Mouse (Mus musculus): ENCODE measurements around the gene Igsf6. TPM values are rescaled to one million over a fixed set of nuclear protein-coding genes. Genes with fewer than 3 reads are reported as not detected.
A peak's percentile ranks its signal among the peaks of the same experiment; 100 is the strongest.

The Igsf6 gene
- polyA plus RNA-seq, 1 experiment from 2014 or later, result 1.5 TPM

DNA sequence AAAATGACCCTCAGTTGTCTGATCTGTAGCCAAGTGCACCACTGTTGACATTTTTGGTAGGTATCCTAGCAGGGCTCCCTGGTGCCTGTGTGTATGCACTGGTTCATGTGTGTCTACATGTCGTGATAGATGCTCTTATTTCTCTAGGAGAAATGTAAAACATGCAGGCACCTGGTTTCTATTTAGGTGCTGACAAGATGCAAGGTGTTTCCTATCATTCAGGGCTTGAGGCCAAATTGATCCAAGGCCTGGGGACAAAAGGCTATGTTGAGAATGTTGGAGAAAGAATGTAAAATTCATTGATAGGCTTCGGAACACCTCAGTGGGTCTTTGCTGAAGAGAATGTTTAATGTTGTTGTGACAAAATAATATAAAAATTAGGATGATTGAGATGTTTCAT lies 7.4 kb upstream of the Igsf6 start:
- 84% methylated on average over 2 of the region's 2 CpGs for WGBS
- H3K4me1 ChIP-seq (replicated peaks), result peaks cover 18% of the 10 kb centered on the region
- no peaks in the 10 kb centered on the region for H3K9me3 ChIP-seq
- DNase-seq (ENCODE audit: low spot score), result no peak
- no peaks in the 10 kb centered on the region for H3K27me3 ChIP-seq (ENCODE audit: insufficient read depth, poor library complexity, severe bottlenecking)
- H3K27ac ChIP-seq, result no peak overlapping the region
- no peak overlapping the region for H3K4me3 ChIP-seq
- peaks cover 35% of the 10 kb centered on the region for H3K36me3 ChIP-seq

DNA sequence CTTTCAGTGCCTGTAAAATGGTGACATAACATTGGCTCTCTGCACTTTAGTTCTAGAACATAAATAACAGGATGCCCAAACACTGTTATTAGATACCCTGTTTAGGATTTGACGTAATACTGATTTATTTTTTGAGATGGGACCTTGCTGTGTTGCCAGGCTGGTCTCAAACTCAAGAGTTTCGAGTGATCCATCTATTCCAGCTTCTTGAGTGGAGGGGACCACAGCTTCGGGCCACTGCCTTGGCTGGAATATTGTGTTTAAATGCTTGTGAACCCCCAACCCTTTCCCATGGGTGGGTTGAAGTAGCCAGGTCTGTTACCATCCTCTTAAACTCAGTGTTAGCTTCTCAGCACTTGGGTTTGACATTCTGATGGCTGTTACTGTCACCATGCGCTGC lies 7.0 kb upstream of the Igsf6 start, which contains the start of gene Otoa:
Gene Otoa (plus strand): TSS at position 301 of the 400 bp plus-strand sequence.
- H3K36me3 ChIP-seq, result peaks cover 40% of the 10 kb centered on the region
- no peak within 1 kb of the TSS for H3K4me3 ChIP-seq
- DNase-seq (ENCODE audit: low spot score), result no peak
- no peaks in the 10 kb centered on the region for H3K27me3 ChIP-seq (ENCODE audit: insufficient read depth, poor library complexity, severe bottlenecking)
- 92% methylated on average over 4 of the region's 4 CpGs for WGBS
- no peaks in the 10 kb centered on the region for H3K9me3 ChIP-seq
- H3K4me1 ChIP-seq (replicated peaks), result peaks cover 15% of the 10 kb centered on the region
- no peak within 1 kb of the TSS for H3K27ac ChIP-seq

DNA sequence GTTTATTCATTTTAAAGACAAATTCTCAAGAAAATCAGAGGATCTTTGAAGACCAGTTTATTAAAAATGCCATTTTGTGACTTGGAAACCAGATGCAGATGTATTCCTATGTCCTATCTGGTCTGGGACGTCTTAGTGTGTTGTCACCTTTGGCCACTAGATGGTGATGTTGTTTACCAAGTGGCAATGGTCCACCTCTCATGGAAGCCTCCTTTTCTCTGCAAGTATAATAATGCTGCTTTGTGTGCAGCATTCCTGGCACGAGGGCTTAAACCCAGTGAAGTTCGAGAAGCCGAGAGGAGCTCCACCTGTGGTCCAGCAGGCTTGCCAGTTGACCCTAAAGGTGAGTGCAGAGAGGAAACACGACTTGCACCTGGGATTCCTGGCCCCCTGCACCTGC lies 3.5 kb upstream of the Igsf6 start:
- Histone ChIP-seq H3K9me3 (no peaks in the 10 kb centered on the region), H3K27ac (0 out of 2 replicates have a peak overlapping the region, but pooled peaks have one; percentile 23), H3K4me3 (no peak overlapping the region), H3K4me1 (replicated peaks) (no peaks in the 10 kb centered on the region), H3K36me3 (peaks cover 67% of the 10 kb centered on the region), H3K27me3 (ENCODE audit: insufficient read depth, poor library complexity, severe bottlenecking) (no peaks in the 10 kb centered on the region)
- DNase-seq (ENCODE audit: low spot score), result peak; percentile 60
- 26% methylated on average over 5 of the region's 5 CpGs for WGBS

DNA sequence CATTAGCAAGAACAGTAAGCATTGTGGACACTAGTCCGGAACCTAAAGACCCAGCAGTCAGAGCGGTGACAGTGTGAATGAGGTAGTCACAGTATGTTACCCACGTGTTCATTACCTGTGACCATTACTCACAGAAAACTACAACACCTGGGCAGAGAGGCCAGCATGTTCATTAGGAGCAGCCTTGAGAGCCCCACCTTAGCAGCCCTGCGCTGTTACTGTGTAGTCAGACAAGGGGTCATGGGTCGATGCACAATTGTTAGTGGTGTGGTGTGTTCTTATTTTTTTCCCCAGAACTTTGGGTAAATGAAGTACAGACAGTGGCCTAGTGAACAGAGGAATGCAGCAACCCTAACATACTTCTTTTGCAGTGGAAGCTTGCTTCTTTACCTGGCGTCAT lies 2.9 kb upstream of the Igsf6 start:
- Histone ChIP-seq H3K4me3 (no peak overlapping the region), H3K36me3 (peaks cover 71% of the 10 kb centered on the region), H3K27me3 (ENCODE audit: insufficient read depth, poor library complexity, severe bottlenecking) (no peaks in the 10 kb centered on the region), H3K4me1 (replicated peaks) (no peaks in the 10 kb centered on the region), H3K27ac (no peak overlapping the region), H3K9me3 (no peaks in the 10 kb centered on the region)
- DNase-seq (ENCODE audit: low spot score), result no peak
- WGBS, result 89% methylated on average over 6 of the region's 6 CpGs

DNA sequence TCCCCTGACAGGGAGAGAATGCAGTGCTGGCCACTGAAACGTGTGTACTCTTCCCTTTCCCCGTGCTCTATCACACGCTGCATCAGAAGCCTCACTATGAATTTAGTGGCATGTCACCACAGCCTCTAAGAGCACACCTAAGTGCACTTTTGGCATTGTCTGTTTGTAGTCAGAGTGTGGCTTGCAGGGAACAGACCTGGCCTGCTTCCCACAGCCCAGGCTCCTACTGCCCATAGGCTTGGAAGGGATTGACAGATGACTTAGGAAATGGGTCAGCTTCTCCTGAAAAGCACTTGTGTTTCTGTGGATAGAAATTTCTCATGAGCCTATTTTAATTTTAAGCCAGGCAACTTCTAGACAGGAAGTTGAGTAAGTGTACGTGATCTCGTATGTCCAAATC lies 1.0 kb upstream of the Igsf6 start:
- Histone ChIP-seq H3K27ac (no peak overlapping the region), H3K4me3 (no peak overlapping the region), H3K4me1 (replicated peaks) (no peaks in the 10 kb centered on the region), H3K36me3 (peaks cover 87% of the 10 kb centered on the region), H3K9me3 (no peaks in the 10 kb centered on the region), H3K27me3 (ENCODE audit: insufficient read depth, poor library complexity, severe bottlenecking) (no peaks in the 10 kb centered on the region)
- WGBS, result 94% methylated on average over 5 of the region's 5 CpGs
- no peak for DNase-seq (ENCODE audit: low spot score)

DNA sequence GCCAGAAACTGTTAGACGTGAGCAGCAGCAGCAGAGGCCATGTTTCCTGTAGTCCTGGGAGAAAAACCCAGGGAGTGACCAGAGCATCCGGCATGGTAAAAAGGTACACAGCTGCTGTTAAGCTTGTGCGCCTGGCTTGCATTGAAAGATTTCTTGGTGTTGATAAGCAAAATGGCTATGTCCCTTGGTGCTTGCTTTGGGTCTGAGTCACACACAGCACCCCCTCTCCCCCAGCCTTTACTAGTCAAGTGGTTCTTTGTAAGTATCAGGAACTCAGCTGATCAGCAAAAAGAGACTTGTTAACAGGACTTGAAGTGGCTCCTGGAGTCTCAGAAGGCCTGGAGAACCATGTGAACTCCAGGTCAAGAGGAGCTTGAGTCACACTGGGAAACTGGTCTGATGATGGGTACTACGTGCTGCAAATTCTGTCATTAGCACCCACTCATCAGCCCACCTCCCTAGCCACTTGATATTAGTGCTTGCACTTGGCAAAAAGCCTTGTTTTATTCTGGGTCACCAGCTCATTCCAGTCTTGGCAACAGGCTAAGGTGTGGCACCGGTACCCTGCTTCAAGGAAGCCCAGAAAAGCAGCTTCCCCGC lies 529 bp upstream of the Igsf6 start:
- DNase-seq (ENCODE audit: low spot score), result no peak
- H3K4me1 ChIP-seq (replicated peaks), result no peaks in the 10 kb centered on the region
- no peak overlapping the region for H3K4me3 ChIP-seq
- no peaks in the 10 kb centered on the region for H3K9me3 ChIP-seq
- 90% methylated on average over 6 of the region's 6 CpGs for WGBS
- no peaks in the 10 kb centered on the region for H3K27me3 ChIP-seq (ENCODE audit: insufficient read depth, poor library complexity, severe bottlenecking)
- H3K36me3 ChIP-seq, result peaks cover 88% of the 10 kb centered on the region
- H3K27ac ChIP-seq, result no peak overlapping the region

DNA sequence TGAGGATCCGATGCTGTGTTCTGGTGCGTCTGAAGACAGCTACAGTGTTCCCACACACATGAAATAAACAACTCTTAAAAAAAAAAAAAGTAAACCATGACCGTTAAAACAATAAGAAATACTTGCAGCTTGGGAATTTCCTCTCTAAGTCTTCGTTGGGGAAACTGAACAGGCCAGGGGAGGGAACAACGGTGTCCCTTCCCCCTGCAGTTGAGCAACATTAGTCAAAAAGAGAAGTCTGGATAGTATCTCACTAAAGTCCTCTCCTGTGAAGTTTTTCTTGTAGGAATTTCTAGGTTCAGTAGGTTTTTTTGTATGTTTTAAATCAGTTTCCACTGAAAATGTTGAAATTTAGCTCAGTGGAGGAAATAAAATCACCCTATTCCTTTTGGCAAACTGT lies 1.9 kb downstream of the Igsf6 start:
- Histone ChIP-seq H3K4me3 (no peak overlapping the region), H3K4me1 (replicated peaks) (no peaks in the 10 kb centered on the region), H3K36me3 (peaks cover 78% of the 10 kb centered on the region), H3K27ac (no peak overlapping the region), H3K9me3 (no peaks in the 10 kb centered on the region), H3K27me3 (ENCODE audit: insufficient read depth, poor library complexity, severe bottlenecking) (no peaks in the 10 kb centered on the region)
- 94% methylated on average over 5 of the region's 5 CpGs for WGBS
- DNase-seq (ENCODE audit: low spot score), result no peak

DNA sequence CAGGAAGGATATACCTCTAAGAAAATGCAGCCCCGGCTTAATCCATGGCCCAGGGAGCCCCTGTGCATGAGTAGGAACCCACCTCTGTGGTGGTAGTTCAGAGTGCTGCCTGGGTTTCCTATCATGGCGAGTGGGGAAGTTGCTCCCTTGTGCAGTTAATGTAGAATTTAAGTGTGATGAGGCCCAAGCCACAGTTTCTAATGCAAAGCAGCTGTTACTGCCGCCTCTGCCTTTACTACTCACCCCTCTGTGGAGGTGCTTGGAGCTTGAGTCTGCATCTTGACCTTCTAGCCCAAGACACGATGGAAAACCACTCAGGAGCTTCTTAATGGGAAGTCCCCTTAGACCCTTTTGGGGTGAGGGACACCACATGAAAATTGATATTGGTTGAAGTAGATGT lies 3.1 kb downstream of the Igsf6 start:
- no peak for DNase-seq (ENCODE audit: low spot score)
- Histone ChIP-seq H3K4me3 (no peak overlapping the region), H3K27ac (no peak overlapping the region), H3K27me3 (ENCODE audit: insufficient read depth, poor library complexity, severe bottlenecking) (no peaks in the 10 kb centered on the region), H3K4me1 (replicated peaks) (no peaks in the 10 kb centered on the region), H3K36me3 (peaks cover 76% of the 10 kb centered on the region), H3K9me3 (no peaks in the 10 kb centered on the region)
- 89% methylated on average over 4 of the region's 4 CpGs for whole genome bisulfite sequencing

DNA sequence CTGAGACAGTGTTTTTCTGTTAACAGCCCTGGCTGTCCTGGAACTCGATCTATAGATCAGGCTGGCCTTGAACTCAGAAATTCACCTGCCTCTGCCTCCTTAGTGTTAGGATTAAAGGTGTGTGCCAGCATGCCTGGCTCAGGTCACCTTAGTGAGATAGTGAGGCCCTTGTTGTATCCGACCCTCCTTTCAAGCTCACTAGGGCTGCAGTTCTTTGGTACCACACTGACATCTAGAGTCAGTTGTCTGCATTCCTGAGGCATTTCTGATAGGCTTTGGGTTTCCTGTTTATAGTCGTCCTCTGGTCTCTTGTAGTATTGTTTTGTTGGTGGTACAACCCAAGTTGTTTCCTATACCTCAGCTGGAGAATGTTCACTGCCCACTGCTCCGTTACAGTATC lies 10.1 kb downstream of the Igsf6 start:
- WGBS, result 69% methylated on average over 4 of the region's 4 CpGs
- Histone ChIP-seq H3K36me3 (peaks cover 51% of the 10 kb centered on the region), H3K4me1 (replicated peaks) (no peaks in the 10 kb centered on the region), H3K9me3 (no peaks in the 10 kb centered on the region), H3K4me3 (no peak overlapping the region), H3K27ac (no peak overlapping the region), H3K27me3 (ENCODE audit: insufficient read depth, poor library complexity, severe bottlenecking) (no peaks in the 10 kb centered on the region)
- DNase-seq (ENCODE audit: low spot score), result no peak

DNA sequence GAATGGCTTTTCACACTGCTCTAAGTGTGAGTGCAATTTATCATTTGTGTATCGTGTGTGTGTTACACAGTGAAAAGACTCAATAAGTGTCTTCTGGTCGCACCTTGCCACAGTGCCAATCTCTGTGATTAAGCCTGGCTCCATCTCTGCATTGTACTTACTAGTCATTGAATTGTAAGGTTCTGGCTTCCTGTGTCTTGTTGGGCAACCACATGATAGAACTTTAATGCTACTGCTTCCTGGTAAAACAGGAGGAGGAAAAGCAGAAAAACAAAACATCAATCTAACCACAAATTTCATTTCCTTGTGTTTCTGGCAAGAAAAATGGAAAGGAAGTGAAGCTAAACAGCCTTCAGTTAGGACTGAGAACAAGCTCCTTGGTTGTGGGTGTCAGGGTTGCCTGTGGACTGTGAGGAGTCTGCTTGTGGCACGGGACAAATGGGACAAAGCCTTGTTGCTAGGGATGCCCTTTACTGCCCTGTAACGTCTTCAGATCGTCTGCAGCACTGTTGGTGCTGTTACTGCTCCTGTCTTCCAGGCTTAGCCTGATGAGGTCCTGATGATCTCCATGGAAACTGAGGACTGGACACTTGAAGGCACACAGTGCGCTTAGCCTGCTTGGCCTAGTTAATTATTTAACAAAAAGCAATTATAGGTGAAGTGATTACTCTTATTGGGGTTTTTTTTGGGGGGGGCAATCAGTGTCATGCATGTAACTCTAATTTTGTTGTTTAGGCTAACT lies 14.7 kb downstream of the Igsf6 start:
- H3K4me1 ChIP-seq (replicated peaks), result no peaks in the 10 kb centered on the region
- H3K36me3 ChIP-seq, result peaks cover 66% of the 10 kb centered on the region
- no peaks in the 10 kb centered on the region for H3K27me3 ChIP-seq (ENCODE audit: insufficient read depth, poor library complexity, severe bottlenecking)
- WGBS, result 73% methylated on average over 6 of the region's 6 CpGs
- no peak for DNase-seq (ENCODE audit: low spot score)
- no peak overlapping the region for H3K4me3 ChIP-seq
- no peaks in the 10 kb centered on the region for H3K9me3 ChIP-seq
- no peak overlapping the region for H3K27ac ChIP-seq

DNA sequence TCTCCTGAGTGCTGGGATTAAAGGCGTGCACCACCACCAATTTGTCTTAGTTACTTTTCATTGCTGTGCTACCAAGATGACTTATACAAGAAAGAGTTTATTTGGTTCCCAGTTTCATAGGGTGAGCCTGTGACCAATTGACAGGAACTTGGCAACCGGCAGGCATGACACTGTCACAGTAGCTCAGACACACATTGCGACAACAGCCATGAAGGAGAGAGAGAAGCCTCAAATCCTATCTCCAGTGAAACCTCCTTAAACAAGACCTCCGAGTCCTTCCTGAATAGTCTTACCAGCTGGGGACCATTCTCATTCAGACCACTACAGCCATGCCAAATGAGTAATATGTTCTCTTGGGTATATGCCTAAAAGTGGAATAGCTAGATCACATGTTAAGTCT lies 21.3 kb downstream of the Igsf6 start:
- Histone ChIP-seq H3K27ac (no peak overlapping the region), H3K4me3 (no peak overlapping the region), H3K4me1 (replicated peaks) (no peaks in the 10 kb centered on the region), H3K36me3 (peaks cover 99% of the 10 kb centered on the region), H3K9me3 (no peaks in the 10 kb centered on the region), H3K27me3 (ENCODE audit: insufficient read depth, poor library complexity, severe bottlenecking) (no peaks in the 10 kb centered on the region)
- WGBS, result 92% methylated on average over 4 of the region's 4 CpGs
- DNase-seq (ENCODE audit: low spot score), result no peak

DNA sequence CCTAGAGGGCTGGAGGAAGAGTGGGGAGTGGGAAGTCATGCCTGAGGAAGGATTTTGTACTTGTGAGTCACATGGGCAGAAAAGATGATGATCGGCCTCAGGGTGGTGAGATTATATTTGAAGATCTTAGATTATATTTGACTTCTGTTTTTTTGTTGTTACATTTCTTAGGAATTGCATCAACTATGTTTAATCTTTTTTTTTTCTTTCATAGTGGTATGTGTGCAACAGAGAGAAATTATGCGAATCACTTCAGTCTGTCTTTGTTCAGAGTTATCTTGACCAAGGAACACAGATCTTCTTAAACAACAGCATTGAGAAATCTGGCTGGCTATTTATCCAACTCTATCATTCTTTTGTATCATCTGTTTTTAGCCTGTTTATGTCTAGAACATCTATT lies 26.7 kb downstream of the Igsf6 start:
- 98% methylated on average over 2 of the region's 2 CpGs for WGBS
- Histone ChIP-seq H3K36me3 (peaks cover 61% of the 10 kb centered on the region), H3K4me1 (replicated peaks) (no peaks in the 10 kb centered on the region), H3K4me3 (no peak overlapping the region), H3K9me3 (peaks cover 5% of the 10 kb centered on the region; the same call in 1 of the 2 replicates), H3K27me3 (ENCODE audit: insufficient read depth, poor library complexity, severe bottlenecking) (no peaks in the 10 kb centered on the region), H3K27ac (no peak overlapping the region)
- DNase-seq (ENCODE audit: low spot score), result no peak

DNA sequence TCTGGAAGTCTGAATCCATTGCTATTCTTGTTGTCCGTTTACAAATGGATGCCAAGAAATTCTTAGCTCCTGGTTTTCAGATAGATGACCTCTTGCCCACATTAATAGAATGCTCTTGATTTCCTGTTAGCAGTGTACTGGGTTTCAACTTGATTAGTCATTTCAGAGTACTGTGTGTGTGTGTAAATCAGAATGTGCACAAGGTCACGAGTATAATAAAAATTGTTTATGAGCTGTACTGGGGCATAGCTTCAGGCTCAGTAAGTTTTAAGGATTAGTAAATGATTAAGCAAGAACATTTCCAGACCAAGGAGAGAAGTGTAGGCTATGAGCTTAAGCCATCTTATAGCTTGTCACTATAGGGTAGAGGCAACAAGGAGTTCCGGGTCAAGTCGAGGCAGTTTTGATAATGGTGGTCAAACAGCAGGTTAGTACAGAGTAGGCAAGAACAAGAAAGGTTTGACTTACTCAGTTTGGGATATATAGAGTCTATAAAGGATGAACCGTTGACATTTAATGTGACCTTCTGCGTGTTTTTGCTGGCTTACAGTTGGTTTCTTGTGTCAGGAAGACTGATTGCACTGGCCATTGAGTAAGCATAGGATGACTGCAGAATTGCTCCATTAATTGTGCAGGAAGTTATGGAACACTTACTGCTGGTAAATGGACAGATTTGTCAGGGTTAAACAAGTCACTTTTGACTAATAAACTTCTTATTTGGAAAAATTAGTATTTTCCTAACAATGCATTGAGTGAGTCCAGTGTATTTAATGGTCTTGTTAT lies 28.5 kb downstream of the Igsf6 start:
- no peaks in the 10 kb centered on the region for H3K4me1 ChIP-seq (replicated peaks)
- H3K27ac ChIP-seq, result no peak overlapping the region
- WGBS, result 97% methylated on average over 6 of the region's 6 CpGs
- H3K9me3 ChIP-seq, result peaks cover 5% of the 10 kb centered on the region; the same call in 1 of the 2 replicates
- peaks cover 43% of the 10 kb centered on the region for H3K36me3 ChIP-seq
- DNase-seq (ENCODE audit: low spot score), result no peak
- no peaks in the 10 kb centered on the region for H3K27me3 ChIP-seq (ENCODE audit: insufficient read depth, poor library complexity, severe bottlenecking)
- H3K4me3 ChIP-seq, result no peak overlapping the region

Measured in hindbrain, embryonic 10.5 days (tissue).